ENCODE assay signal across 8 mouse cellular contexts in genomic region chr17:52559961-52560720, GRCm38 (mm10). TPM values are rescaled to one million over a fixed set of nuclear protein-coding genes. Genes with fewer than 3 reads are reported as not detected.
DNase-seq lines count a peak whose midpoint lies in the region; ATAC-seq and TF ChIP-seq lines count a peak whose summit lies in the region.

No protein-coding gene starts in this region.

- no peak overlapping the region for H3K9ac ChIP-seq in ES-E14 (ENCODE audit: insufficient read depth, low read depth, low read length, poor library complexity, severe bottlenecking)
- no peak overlapping the region for H3K9ac ChIP-seq in embryonic facial prominence, embryonic 12.5 days
- no peak overlapping the region for H3K9ac ChIP-seq in lung, embryonic 16.5 days (ENCODE audit: low read length)

- no peak overlapping the region for H3K27ac ChIP-seq in ES-E14 (ENCODE audit: insufficient read depth, low read depth, low read length, poor library complexity, severe bottlenecking)
- no peak overlapping the region for H3K27ac ChIP-seq in embryonic facial prominence, embryonic 12.5 days
- H3K27ac ChIP-seq in layer of hippocampus, adult 2 months, result no peak overlapping the region
- H3K27ac ChIP-seq in lung, embryonic 16.5 days (ENCODE audit: low read length), result no peak overlapping the region

- peak; percentile 98 for TF ChIP-seq CTCF in layer of hippocampus, adult 2 months (conservative IDR thresholded peaks at IDR 0.05)

- in situ Hi-C loops in ES-E14 (cut with MboI; ENCODE audit: low sequenced_read_pairs in 2 of 2, unreplicated experiment in 2 of 2), result loop anchor here (10.0 to 25.0 kb wide), 2 partner anchors 825 to 827 kb away; no protein-coding TSS in a partner anchor

- 31% methylated on average over 13 of the region's 13 CpGs for WGBS in embryonic facial prominence, embryonic 12.5 days
- WGBS in lung, embryonic 16.5 days, result 20% methylated on average over 13 of the region's 13 CpGs

- H3K4me1 ChIP-seq in ES-E14 (ENCODE audit: control insufficient read depth in 2 of 2, insufficient read depth in 2 of 2, low read length in 2 of 2, poor library complexity in 1 of 2), result no peaks in the 10 kb centered on the region
- H3K4me1 ChIP-seq in embryonic facial prominence, embryonic 12.5 days, result no peaks in the 10 kb centered on the region
- H3K4me1 ChIP-seq in lung, embryonic 16.5 days (replicated peaks; ENCODE audit: control insufficient read depth, insufficient read depth, low read length), result no peaks in the 10 kb centered on the region

- H3K4me2 ChIP-seq in embryonic facial prominence, embryonic 12.5 days (replicated peaks), result no peak overlapping the region
- H3K4me2 ChIP-seq in lung, embryonic 16.5 days (ENCODE audit: low read depth, low read length), result no peak overlapping the region

- no peak overlapping the region for H3K4me3 ChIP-seq in ES-E14 (ENCODE audit: insufficient read depth in 1 of 2, low read depth in 1 of 2, low read length in 2 of 2, poor library complexity in 1 of 2, severe bottlenecking in 1 of 2)
- H3K4me3 ChIP-seq in embryonic facial prominence, embryonic 12.5 days, result no peak overlapping the region
- H3K4me3 ChIP-seq in layer of hippocampus, adult 2 months, result no peak overlapping the region
- H3K4me3 ChIP-seq in lung, embryonic 16.5 days (ENCODE audit: low read length), result no peak overlapping the region

- H3K36me3 ChIP-seq in ES-E14 (ENCODE audit: control insufficient read depth, insufficient read depth, low read length, poor library complexity, severe bottlenecking), result no peaks in the 10 kb centered on the region
- no peaks in the 10 kb centered on the region for H3K36me3 ChIP-seq in embryonic facial prominence, embryonic 12.5 days
- H3K36me3 ChIP-seq in lung, embryonic 16.5 days (ENCODE audit: control insufficient read depth, insufficient read depth, low read length), result no peaks in the 10 kb centered on the region

- 0 out of 2 replicates have a peak, but pooled peaks have one; percentile 69 for ATAC-seq in embryonic facial prominence, embryonic 12.5 days (ENCODE audit: insufficient number of reproducible peaks, insufficient read depth, low FRiP score, low TSS enrichment)
- peak; percentile 38 for ATAC-seq in lung, embryonic 16.5 days (ENCODE audit: low read depth)
- ATAC-seq in erythroblast, adult 5-6 weeks (replicated peaks; ENCODE audit: low FRiP score, poor library complexity, severe bottlenecking), result no peak

- peak; percentile 41 for DNase-seq in ES-E14 (ENCODE audit: low read depth, low spot score)
- DNase-seq in adrenal gland, postnatal 25 days, result peak; percentile 10
- peak; percentile 24 to 32 for DNase-seq in heart, postnatal 36 days
- DNase-seq in layer of hippocampus, adult 2 months (ENCODE audit: low spot score in 2 of 2), result peak; percentile 48 to 69
- DNase-seq in retina, postnatal 1 day, result peak; percentile 80

- intact Hi-C loops in heart, postnatal 36 days (cut with DNase I), result loop anchor here (2.0 to 10.0 kb wide), 2 partner anchors 829 to 1275 kb away; no protein-coding TSS in a partner anchor

- H3K9me3 ChIP-seq in ES-E14 (ENCODE audit: control insufficient read depth, insufficient read depth, low read depth, low read length), result no peaks in the 10 kb centered on the region
- no peaks in the 10 kb centered on the region for H3K9me3 ChIP-seq in embryonic facial prominence, embryonic 12.5 days
- H3K9me3 ChIP-seq in lung, embryonic 16.5 days (ENCODE audit: control insufficient read depth, low read length), result no peaks in the 10 kb centered on the region

- H3K27me3 ChIP-seq in embryonic facial prominence, embryonic 12.5 days, result no peaks in the 10 kb centered on the region
- H3K27me3 ChIP-seq in lung, embryonic 16.5 days (ENCODE audit: control insufficient read depth, insufficient read depth, low read depth, low read length), result no peaks in the 10 kb centered on the region

TF ChIP-seq in ES-E14, 5 proteins besides CTCF, POLR2A, EP300 and RAD21:
- no peak for TF ChIP-seq ZNF384 (IDR thresholded peaks at IDR 0.05; ENCODE audit: low read depth, low read length)
- 0 out of 2 replicates have a peak, but pooled peaks have one; percentile 54 for TF ChIP-seq ZC3H11A (IDR thresholded peaks at IDR 0.05; ENCODE audit: borderline replicate concordance, low read depth, low read length)

RNA-seq across cellular contexts. Expression of gene Kcnh8, which starts 42.4 kb away (rescaled TPM):
- 0.18 and 0.53 TPM in 2 replicates for total RNA-seq in ES-E14 (2012; rRNA removed)
- 0.12 and 0.62 TPM in 2 replicates for total RNA-seq in adrenal gland, postnatal 25 days (2021)
- polyA plus RNA-seq in embryonic facial prominence, embryonic 12.5 days (2016; fragmentation: Nextera tagmentation; extraction: Ambion mirVana), result 0.85 and 0.88 TPM in 2 replicates
- total RNA-seq in heart, postnatal 36 days (2021), result not detected
- under 1 TPM; 0.33 to 0.56 TPM for total RNA-seq in layer of hippocampus, adult 2 months (2021)
- polyA plus RNA-seq in lung, embryonic 16.5 days (2015; fragmentation: Nextera tagmentation; extraction: Ambion mirVana), result 0.13 TPM in 2 replicates
- not detected in 2 replicates for total RNA-seq in erythroblast, adult 5-6 weeks (2015; ENCODE audit: low replicate concordance)
- total RNA-seq in erythroblast, adult 5-6 weeks (2017; ENCODE audit: low replicate concordance), result not detected in 2 replicates

Comparison
In these comparisons a context has a peak if more than half of its experiments do, and no peak if none do; other contexts are left out.
1. DNase-seq: peak in every context shown above with its lines; median percentile 80 in retina, postnatal 1 day; 58 in layer of hippocampus, adult 2 months; 41 in ES-E14; 28 in heart, postnatal 36 days; 10 in adrenal gland, postnatal 25 days.